Mouse (Mus musculus): ENCODE measurements around the gene Trim7. TPM values are rescaled to one million over a fixed set of nuclear protein-coding genes. Genes with fewer than 3 reads are reported as not detected.
"Not testable (repeated sequence)": the region's sequence is repeated elsewhere in the genome, so short reads cannot be mapped to it uniquely, and the experiment has no call there.

Trim7 gene
- polyA plus RNA-seq, 1 experiment = 13.5 TPM

- DNase-seq (ENCODE audit: low read depth) = no peak
Observed at GRCm38 (mm10) chr11:48846881-48847280, 20.9 kb downstream of the Trim7 start.

DNA sequence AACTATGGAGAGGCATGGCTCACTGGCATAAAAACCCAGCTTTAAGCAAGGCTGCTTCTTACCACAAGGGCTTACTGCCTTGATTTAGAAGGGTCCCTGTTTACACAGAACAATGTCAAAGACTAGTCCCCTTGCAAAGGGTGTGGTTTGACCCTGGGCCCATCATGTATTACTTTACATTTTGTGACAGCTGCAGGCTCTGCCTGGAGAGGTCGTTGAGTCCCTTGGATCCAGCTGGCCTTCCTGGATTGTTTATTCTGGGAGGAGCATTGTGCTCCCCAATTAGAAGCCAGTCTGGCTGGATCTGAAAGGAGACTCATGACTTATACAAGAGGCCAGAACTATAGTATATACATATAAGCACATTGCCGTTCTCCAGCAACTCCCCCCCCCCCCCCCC lies 24.3 kb downstream of the Trim7 start:
- DNase-seq (ENCODE audit: low read depth) = no peak

DNA sequence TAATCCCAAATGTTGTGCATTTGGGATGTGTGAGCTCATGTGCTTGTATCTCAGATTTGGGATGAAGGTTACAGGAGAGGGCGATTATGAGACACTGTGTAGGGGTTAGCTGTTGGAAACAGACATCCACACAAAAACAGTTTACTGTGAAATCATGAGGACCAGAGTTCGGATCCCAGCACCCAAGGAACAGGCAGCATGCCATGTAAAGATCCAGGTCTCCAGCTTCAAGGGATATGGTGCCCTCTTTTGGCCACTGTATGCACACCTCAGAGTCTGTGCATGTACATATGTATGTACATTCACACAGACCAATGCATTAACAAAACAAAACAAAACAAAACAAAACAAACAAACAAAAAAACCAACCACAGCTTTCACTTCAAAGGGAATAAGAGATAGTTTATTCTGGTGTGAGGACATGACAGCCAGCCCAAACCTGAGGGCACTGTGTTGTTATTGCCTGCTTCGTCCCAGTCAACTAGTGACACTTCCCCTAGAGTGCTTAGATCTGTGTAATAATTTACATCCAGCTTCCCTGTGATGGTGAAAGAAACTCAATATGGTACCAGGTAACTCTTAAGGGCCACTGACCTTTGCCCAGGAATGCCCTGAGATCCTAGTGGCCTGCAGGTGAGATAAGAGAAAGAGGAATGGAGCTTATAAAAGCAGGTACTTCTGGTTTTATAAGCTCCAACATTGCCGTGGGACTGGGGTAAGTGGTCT lies 25.5 kb downstream of the Trim7 start:
- DNase-seq (ENCODE audit: low read depth) = no peak

DNA sequence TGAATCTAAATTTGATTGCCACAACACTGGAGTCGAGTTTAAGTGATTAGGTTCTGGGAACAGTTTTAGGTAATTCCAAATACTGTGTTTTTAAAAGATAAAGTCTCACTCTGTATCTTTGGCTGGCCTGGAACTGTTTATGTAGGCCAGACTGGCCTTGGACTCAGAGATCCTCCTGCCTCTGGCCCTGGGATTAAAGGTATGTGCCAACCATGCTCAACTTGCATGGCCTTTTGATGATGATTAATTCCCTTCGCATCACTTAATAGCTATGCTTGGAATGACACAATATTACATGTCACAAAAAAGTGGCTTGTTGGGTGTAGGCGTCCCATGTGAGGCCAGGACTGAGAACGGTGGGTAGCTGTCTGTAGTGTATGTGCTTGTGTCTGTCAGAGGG lies 26.2 kb downstream of the Trim7 start:
- DNase-seq (ENCODE audit: low read depth) = no peak

- DNase-seq (ENCODE audit: low read depth) = no peak
Observed at GRCm38 (mm10) chr11:48852624-48853473, 26.9 kb downstream of the Trim7 start.

- no peak for DNase-seq (ENCODE audit: low read depth)
Observed at GRCm38 (mm10) chr11:48853474-48854180, 27.7 kb downstream of the Trim7 start.

DNA sequence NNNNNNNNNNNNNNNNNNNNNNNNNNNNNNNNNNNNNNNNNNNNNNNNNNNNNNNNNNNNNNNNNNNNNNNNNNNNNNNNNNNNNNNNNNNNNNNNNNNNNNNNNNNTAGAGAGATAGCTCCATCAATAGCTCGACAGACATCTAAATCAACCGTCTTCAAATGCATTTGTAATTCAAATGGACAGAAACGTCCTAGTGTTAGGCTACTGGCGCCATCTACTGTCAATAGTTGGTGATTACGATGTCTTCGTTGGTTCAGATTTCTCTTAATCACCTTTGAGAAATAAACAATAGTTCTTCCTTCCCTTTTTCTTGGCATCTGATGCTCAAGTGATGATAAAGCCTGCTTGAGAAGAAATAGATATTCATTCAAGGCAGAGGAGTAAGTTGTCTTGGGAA lies 33.1 kb downstream of the Trim7 start:
- no peak for DNase-seq (ENCODE audit: low read depth)

- DNase-seq (ENCODE audit: low read depth) = no peak
Observed at GRCm38 (mm10) chr11:48862784-48863319, 36.9 kb downstream of the Trim7 start.

DNA sequence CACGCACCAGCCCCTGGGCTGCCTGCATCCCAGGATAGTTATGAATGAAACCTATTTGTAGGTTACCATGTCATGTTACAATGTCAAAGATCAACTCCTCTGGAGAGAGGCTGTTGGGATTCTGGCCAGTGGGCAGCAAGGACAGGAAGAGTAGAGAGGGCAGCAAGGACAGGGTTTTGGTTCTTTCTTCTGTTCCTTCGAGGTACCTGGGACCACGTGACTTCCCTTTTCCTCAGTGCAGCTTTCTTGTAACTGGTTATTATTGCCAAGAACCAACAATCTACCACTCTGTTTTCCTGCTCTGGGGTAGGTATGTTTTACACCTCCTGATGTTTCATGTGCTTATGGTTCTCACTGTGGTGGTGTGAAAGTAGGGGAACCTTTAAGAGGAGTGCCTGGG lies 37.9 kb downstream of the Trim7 start:
- DNase-seq (ENCODE audit: low read depth) = no peak

DNA sequence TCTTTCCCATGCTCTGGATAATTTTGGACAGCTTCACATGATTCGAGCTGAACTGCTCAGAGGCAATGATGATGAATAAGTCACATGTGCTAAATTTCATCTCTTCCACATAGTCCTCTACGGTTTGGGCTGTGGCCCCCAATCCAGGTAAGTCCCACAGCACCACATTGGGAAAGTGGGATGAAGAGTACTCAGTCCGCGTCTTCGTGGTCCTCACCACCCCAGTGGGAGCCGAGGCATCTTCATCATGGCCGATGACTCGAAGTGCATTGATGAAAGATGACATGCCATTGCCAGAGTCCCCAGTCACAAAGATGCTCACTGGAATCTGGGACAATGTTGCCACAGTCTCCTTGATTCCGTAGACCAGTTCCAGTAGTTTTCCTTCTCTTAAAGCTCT lies 40.5 kb downstream of the Trim7 start:
- DNase-seq (ENCODE audit: low read depth) = no peak

GRCm38 (mm10) chr11:48869380-48870110 lies 43.6 kb downstream of the Trim7 start:
- DNase-seq (ENCODE audit: low read depth) = no peak

- DNase-seq (ENCODE audit: low read depth) = no peak
Observed at GRCm38 (mm10) chr11:48870781-48871180, 44.8 kb downstream of the Trim7 start.

DNA sequence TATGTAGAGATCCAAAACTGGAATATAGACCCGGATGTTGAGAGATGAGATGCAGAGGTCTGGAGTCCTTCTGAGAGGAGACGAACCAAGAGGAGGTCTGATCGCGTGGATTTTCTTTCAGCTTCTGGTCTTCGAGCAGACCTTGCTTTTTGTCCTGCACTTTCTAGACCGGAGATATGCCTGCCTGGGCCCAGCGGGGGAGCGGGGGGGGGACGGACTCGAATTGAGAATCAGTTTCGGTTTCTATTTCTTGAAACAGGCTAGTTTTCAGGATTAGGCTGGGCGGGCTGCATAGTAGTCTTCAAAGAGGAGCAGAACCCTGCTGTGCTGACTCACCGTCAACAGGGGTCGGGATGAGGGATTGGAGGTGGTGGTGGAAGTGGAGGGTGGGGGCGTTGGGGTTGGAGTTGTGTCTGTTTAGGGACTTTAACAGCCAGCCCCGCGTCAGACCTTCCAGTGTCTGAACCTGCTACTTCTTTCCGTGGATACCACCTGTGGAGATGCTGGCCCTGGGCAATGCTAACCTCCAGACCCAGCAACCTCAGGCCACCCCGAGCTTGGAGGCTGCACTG lies 45.3 kb downstream of the Trim7 start, which contains the start of gene Irgm1:
Gene Irgm1, minus strand, starts transcription at position 483 of the 572 bp plus-strand sequence.
- DNase-seq (ENCODE audit: low read depth) = no peak

DNA sequence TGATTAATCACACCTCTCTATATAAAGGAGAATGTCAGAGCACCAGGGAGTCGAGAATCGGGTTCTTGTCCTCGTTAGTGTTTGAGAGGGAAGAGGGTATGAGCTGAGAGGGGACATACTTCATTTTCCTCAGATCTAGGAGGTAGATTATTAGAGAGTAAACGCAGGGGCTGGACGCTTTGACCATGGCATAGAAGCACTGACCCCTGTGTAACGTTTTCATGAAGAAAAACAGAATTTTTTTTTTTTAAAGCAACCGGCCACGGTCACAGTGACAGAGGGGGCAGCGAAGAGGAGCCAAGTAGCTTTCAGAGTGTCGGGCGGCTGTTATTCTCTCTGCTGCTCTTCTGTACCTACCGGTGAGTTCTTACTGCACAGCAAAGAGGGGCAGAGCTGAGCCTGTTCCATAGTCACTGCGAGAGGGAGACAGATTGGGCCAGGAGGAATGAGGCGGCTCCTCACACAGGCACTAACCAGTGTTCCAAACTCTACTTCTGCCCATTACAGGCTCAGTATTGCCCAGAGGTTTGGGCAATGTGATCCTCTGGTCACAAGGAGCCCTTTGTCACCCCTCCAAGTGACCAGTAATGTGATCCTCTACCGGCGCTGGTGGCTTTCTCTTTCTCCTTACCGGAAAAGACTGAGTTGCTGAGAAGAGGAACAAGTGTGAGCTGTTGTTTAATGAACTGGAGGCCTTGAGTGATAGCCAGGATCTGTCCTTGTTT lies 46.0 kb downstream of the Trim7 start:
- no peak for DNase-seq (ENCODE audit: low read depth)

DNA sequence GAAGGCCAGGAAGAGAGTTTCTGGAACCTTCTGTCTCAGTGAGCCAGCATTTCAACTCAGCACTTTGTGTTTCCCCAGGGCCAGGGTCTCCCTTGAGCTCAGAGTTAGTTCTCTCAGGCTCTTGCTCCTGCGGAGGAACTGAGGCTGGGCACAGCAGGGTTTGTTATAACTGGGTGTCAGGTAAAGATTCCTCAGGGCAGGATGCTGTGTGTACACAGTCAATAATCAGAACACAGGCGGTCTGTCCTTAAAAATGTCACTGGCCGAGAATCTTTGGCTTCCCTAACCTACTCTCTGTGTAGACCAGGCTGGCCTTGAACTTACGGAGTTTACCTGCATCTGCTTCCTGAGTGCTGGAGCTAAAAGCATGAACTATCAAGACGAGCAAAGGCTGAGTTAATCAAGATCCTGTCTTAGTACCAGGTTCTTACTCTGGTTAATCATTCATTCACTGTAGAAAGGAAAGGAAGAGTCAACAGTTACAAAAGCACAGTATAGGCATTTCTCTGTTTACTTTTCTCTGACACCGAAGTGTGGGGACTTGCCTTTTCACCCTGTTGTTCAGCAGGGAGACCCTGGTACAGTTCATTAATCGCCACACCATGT lies 46.9 kb downstream of the Trim7 start:
- no peak for DNase-seq (ENCODE audit: low read depth)

DNA sequence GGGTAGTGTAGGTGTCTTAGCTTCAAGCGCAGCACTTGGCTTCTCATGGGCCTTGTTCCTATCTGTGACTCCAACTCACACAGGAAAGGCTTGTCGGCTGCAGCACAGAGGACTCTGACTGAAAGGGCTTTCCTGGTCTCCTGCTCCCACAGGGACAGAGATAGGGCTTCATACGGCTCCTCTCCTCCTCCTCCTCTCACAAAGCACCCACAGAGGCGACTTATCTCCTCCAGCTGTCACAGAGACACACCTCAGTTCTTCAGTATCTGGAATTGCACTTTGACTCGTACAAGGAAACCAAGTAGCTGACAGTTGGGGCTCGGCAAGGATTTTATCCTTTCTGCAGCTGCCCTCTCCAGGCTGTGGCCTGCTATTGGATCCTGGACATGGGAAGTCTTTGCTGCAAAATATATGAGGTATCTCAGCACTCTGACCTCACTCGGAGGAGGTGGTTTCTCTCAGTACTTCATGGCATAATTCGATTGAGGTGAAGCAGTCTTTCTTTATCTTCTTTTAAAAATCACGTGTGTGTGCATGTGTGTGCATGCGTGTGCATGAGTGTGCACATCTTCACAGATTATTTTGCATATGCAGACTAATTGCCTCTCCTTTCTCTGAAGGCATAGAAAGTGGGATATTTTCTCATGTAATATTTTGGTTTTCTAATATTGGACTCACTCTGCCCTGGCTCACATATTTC lies 47.8 kb downstream of the Trim7 start:
- no peak for DNase-seq (ENCODE audit: low read depth)

DNA sequence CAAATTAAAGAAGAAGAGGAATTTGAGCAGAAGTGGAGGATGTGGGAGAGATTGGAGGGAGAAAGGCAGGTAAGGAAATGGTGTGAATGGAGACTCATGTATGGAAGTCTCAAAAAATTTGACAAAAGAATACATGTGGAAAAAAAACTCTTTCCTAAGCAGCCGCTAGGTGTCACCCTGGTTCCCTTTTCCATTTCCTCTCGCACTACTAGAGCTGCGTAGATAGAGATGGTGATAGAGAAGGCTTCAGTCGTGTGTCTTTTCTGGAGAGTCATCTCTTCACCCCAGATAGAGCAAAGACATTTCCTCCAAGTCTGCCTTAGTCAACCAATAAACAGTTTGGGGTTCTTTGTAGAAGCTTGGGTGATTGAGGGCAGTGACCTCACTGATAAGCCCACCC lies 48.5 kb downstream of the Trim7 start:
- no peak for DNase-seq (ENCODE audit: low read depth)

- DNase-seq (ENCODE audit: low read depth) = not testable (repeated sequence)
Observed at GRCm38 (mm10) chr11:48875343-48875837, 49.5 kb downstream of the Trim7 start.

DNA sequence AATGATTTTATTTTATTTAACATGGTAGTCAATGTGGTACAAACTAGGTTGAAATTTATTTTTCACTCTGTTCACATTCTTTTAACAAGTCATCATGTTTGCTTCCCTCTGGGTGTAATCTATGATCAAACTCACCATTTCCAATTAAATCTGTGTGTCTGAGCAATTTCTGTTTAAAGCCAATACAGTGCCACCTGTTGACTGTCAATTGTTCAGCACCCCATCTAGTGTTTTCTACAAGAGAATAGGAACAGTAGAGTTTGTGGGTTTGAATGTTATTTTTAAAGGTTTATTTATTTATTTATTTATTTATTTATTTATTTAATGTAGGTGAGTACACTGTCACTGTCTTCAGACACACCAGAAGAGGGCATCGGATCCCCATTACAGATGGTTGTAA lies 50.7 kb downstream of the Trim7 start:
- no peak for DNase-seq (ENCODE audit: low read depth)

Data from gonadal fat pad, adult 2 months (tissue).